Mouse (Mus musculus): ENCODE results near the gene Lrrc74a. TPM values are rescaled to one million over a fixed set of nuclear protein-coding genes. Genes with fewer than 3 reads are reported as not detected.
A peak's percentile ranks its signal among the peaks of the same experiment; 100 is the strongest.

Lrrc74a gene
- not detected in 2 replicates for polyA plus RNA-seq (2015; fragmentation: Nextera tagmentation; extraction: Ambion mirVana)

DNA sequence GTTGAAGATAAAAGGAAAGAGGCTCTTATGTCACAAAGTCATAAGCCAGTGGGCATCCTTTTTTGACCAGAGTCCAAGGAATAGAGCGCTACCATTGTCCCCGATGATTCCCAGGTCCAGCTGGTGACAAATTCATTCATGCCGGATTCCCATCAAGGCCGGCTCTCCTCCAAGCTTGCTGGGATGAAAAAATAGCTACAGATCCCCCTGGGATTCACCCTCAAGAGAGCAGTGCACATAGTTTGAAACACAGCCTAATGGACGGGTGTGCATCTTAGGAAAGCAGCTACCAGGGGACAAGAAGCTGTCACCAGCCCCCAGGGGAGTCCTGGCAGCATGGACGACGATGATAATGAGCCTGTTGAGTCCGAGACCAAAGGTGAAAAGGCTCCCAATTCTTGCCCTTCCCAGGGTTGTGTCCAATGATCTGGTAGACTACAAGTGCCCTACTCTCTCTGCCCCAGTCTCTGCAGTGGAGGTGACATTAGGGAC, at the start of gene Lrrc74a:
Gene Lrrc74a, plus strand, starts transcription at position 51 of the 492 bp plus-strand sequence.
- Histone ChIP-seq H3K9me3 (ENCODE audit: control insufficient read depth, low read length) (no peaks in the 10 kb centered on the region), H3K36me3 (ENCODE audit: control insufficient read depth, insufficient read depth, low read length) (no peaks in the 10 kb centered on the region), H3K27me3 (replicated peaks; ENCODE audit: control insufficient read depth, insufficient read depth, low read length) (no peaks in the 10 kb centered on the region), H3K4me1 (ENCODE audit: control insufficient read depth, insufficient read depth, low read length) (no peaks in the 10 kb centered on the region), H3K9ac (ENCODE audit: low read depth, low read length) (no peak within 1 kb of the TSS), H3K4me2 (ENCODE audit: low read depth, low read length) (no peak within 1 kb of the TSS), H3K27ac (ENCODE audit: low read length) (no peak within 1 kb of the TSS), H3K4me3 (ENCODE audit: low read length) (no peak within 1 kb of the TSS)
- 84% methylated on average over 8 of the region's 8 CpGs for whole genome bisulfite sequencing
- ATAC-seq: no peak

DNA sequence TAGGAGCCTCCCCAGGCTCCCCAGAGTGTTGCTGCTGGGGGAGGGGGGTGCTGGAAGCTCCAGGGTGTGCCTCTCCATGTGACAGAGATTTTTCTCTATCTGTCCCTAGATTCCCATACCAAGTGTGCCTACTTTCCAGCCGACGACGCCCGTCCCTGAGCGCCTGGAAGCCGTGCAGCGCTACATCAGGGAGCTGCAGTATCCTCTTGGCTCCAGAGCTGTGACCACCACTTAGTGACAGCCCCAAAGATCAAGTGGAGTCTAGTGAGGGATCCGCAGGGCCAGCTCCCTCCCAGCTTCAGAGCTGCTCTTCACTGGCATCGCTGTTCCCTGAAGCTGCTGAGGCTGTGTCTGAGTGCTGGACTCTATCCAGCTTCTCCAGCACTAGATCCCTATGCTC, 48.9 kb upstream of the Lrrc74a start:
- no peaks in the 10 kb centered on the region for H3K9me3 ChIP-seq (ENCODE audit: control insufficient read depth, low read length)
- H3K4me2 ChIP-seq (ENCODE audit: low read depth, low read length): no peak overlapping the region

DNA sequence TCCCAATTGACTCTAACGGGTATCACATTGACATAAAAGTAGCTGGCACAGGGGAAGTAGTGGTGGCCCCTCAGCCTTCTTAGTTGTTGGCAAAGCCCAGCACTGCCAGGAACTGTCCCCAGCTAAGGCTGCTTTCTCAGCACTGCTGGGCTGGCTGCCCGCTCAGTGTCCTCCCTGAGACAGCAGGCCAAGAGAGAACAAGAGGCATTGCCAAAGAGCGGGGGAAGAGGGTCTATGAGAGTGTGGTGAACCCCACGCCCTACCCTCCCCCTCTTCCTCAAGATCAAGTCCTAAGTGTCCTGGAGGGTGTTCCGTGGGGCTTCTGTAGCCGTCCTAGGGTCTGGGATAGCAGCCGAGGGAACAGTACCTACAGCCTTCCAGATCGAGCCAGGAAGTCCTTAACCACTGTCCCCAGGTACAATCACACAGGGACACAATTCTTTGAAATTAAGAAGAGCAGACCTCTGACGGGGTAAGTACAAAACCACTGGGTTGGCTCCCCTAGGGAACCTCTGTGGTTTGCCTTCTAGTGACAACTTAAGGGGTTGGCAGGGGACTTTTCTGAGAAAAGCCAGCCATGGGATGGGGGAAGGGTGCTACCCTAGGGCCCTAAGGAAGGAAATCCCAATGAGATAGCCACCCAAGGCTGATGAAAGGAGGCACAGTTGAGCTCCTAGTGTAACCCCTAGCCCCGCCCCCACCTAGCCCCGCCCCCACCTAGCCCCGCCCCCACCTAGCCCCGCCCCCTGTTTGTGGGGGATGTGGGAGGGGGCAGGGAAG, 47.4 kb upstream of the Lrrc74a start:
- H3K4me2 ChIP-seq (ENCODE audit: low read depth, low read length): no peak overlapping the region
- no peaks in the 10 kb centered on the region for H3K36me3 ChIP-seq (ENCODE audit: control insufficient read depth, insufficient read depth, low read length)
- H3K27me3 ChIP-seq (replicated peaks; ENCODE audit: control insufficient read depth, insufficient read depth, low read length): no peaks in the 10 kb centered on the region
- H3K9ac ChIP-seq (ENCODE audit: low read depth, low read length): no peak overlapping the region
- WGBS: 82% methylated on average over 9 of the region's 13 CpGs
- no peak overlapping the region for H3K4me3 ChIP-seq (ENCODE audit: low read length)
- H3K27ac ChIP-seq (ENCODE audit: low read length): peak overlapping the region; percentile 24; the same call in 1 of the 2 replicates
- H3K9me3 ChIP-seq (ENCODE audit: control insufficient read depth, low read length): no peaks in the 10 kb centered on the region
- no peak for ATAC-seq
- no peaks in the 10 kb centered on the region for H3K4me1 ChIP-seq (ENCODE audit: control insufficient read depth, insufficient read depth, low read length)

More for the DNA sequence above, 48.9 kb upstream of the Lrrc74a start:
- no peak for ATAC-seq
- H3K4me3 ChIP-seq (ENCODE audit: low read length): no peak overlapping the region
- H3K27ac ChIP-seq (ENCODE audit: low read length): no peak overlapping the region
- no peak overlapping the region for H3K9ac ChIP-seq (ENCODE audit: low read depth, low read length)
- H3K4me1 ChIP-seq (ENCODE audit: control insufficient read depth, insufficient read depth, low read length): peaks cover 1% of the 10 kb centered on the region; the same call in 1 of the 2 replicates
- H3K36me3 ChIP-seq (ENCODE audit: control insufficient read depth, insufficient read depth, low read length): no peaks in the 10 kb centered on the region
- no peaks in the 10 kb centered on the region for H3K27me3 ChIP-seq (replicated peaks; ENCODE audit: control insufficient read depth, insufficient read depth, low read length)
- 77% methylated on average over 9 of the region's 9 CpGs for WGBS

DNA sequence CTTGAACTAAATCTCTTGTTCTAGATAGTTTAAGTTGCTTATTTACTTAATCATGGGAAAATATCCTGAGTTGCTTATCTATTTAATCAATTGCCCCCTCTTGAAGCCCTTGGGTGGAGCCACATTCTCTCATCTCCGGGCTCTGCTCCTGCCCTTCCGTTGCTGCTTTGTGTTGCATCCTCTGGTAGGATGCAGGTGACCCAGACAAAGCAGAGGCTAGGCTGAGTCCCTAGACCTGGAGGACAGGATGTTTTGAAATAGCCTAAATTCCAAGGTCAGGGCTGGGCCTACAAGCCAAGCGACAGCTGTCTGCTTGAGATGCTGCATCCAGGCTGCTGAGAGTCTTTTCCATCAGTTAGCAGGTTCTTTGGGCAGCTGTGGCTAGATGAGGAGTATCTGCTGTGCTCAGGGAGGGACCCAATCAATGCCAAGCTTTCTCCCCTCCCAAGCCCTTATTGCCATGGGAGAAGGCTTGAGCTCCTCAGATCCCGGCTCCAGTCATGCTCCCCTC, 46.7 kb upstream of the Lrrc74a start:
- WGBS: 71% methylated on average over 4 of the region's 4 CpGs
- no peaks in the 10 kb centered on the region for H3K9me3 ChIP-seq (ENCODE audit: control insufficient read depth, low read length)
- H3K27me3 ChIP-seq (replicated peaks; ENCODE audit: control insufficient read depth, insufficient read depth, low read length): no peaks in the 10 kb centered on the region
- H3K27ac ChIP-seq (ENCODE audit: low read length): peak overlapping the region; percentile 31
- no peak for ATAC-seq
- no peak overlapping the region for H3K4me3 ChIP-seq (ENCODE audit: low read length)
- H3K36me3 ChIP-seq (ENCODE audit: control insufficient read depth, insufficient read depth, low read length): no peaks in the 10 kb centered on the region
- no peaks in the 10 kb centered on the region for H3K4me1 ChIP-seq (ENCODE audit: control insufficient read depth, insufficient read depth, low read length)
- no peak overlapping the region for H3K4me2 ChIP-seq (ENCODE audit: low read depth, low read length)
- H3K9ac ChIP-seq (ENCODE audit: low read depth, low read length): no peak overlapping the region

DNA sequence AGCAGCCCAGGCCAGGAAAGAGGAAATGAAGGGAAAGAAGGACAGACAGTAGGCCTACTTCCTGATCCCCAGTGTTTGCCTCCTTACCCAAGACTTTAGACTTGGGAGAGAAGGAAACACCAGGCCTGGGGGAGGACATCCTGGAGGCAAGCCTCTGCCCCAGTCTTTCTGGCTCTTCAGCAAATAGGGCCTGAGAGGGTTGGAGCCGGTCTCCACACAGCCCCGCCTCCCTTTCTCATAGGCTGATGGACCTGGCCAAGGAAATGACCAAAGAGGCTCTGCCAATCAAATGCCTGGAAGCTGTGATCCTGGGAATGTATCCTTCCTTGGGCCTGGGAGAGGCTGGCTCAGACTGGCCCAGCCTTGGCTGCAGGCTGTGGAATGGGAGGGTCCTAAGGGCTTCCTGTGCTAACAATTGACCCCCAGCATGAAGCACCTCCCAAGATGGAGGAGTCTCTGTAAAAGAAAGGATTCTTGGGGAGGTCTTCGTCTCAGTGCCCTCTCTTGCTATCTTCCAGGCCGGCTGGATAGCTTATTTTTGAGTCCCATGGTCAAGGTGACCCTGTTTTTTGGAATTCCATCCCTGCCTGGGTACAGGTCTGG, 46.1 kb upstream of the Lrrc74a start:
- H3K36me3 ChIP-seq (ENCODE audit: control insufficient read depth, insufficient read depth, low read length): no peaks in the 10 kb centered on the region
- no peaks in the 10 kb centered on the region for H3K9me3 ChIP-seq (ENCODE audit: control insufficient read depth, low read length)
- no peak overlapping the region for H3K9ac ChIP-seq (ENCODE audit: low read depth, low read length)
- H3K4me2 ChIP-seq (ENCODE audit: low read depth, low read length): no peak overlapping the region
- no peaks in the 10 kb centered on the region for H3K27me3 ChIP-seq (replicated peaks; ENCODE audit: control insufficient read depth, insufficient read depth, low read length)
- WGBS: 82% methylated on average over 4 of the region's 4 CpGs
- no peaks in the 10 kb centered on the region for H3K4me1 ChIP-seq (ENCODE audit: control insufficient read depth, insufficient read depth, low read length)
- no peak overlapping the region for H3K4me3 ChIP-seq (ENCODE audit: low read length)
- ATAC-seq: peak; percentile 60
- peak overlapping the region; percentile 31 for H3K27ac ChIP-seq (ENCODE audit: low read length)

- no peaks in the 10 kb centered on the region for H3K36me3 ChIP-seq (ENCODE audit: control insufficient read depth, insufficient read depth, low read length)
- H3K27me3 ChIP-seq (replicated peaks; ENCODE audit: control insufficient read depth, insufficient read depth, low read length): no peaks in the 10 kb centered on the region
- H3K4me3 ChIP-seq (ENCODE audit: low read length): no peak overlapping the region
- 95% methylated on average over 27 of the region's 27 CpGs for WGBS
- H3K27ac ChIP-seq (ENCODE audit: low read length): no peak overlapping the region
- no peak for ATAC-seq
- no peaks in the 10 kb centered on the region for H3K4me1 ChIP-seq (ENCODE audit: control insufficient read depth, insufficient read depth, low read length)
- no peak overlapping the region for H3K9ac ChIP-seq (ENCODE audit: low read depth, low read length)
- no peaks in the 10 kb centered on the region for H3K9me3 ChIP-seq (ENCODE audit: control insufficient read depth, low read length)
- no peak overlapping the region for H3K4me2 ChIP-seq (ENCODE audit: low read depth, low read length)
These were observed 45.3 kb upstream of the Lrrc74a start for GRCm38 (mm10) chr12:86688917-86689316.

DNA sequence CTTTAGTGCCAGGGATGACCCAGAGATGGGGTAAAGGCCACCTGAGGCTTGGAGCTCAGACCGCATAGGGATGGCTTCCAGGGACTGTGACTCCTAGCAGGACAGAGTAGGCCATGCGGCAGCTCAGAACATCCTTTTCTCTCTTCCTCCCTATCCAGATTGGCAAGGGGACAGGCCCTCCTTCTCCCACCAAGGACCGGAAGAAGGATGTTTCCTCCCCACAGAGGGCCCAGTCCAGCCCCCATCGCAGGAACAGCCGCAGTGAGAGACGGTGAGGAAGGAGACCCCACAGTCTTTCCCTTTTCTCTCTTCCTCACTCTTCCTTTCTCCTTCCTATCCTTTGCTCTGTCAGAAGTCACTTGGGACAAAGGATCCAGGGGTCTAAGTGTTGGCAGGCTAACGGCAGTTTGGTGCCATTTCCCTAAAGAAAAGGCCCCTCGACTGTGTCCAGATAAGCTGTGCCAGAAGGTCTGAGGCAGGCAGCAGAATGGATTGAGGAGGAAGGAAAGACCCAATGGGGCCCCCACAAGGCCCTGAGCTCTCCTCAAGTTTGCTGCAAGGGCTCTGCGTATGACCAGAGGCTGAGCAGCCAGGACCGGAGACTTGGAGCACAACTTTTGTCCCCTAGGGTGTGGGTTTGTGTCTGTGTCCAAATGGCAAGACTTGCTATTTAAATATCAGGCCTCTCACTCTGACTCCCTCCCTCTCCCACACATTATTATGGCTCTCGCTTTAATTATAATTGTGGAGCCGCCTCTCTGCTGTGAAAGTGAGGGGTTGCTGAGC, 43.3 kb upstream of the Lrrc74a start:
- Histone ChIP-seq H3K9me3 (ENCODE audit: control insufficient read depth, low read length) (no peaks in the 10 kb centered on the region), H3K27ac (ENCODE audit: low read length) (no peak overlapping the region; the same call in 1 of the 2 replicates), H3K4me1 (ENCODE audit: control insufficient read depth, insufficient read depth, low read length) (no peaks in the 10 kb centered on the region), H3K9ac (ENCODE audit: low read depth, low read length) (no peak overlapping the region), H3K27me3 (replicated peaks; ENCODE audit: control insufficient read depth, insufficient read depth, low read length) (no peaks in the 10 kb centered on the region), H3K36me3 (ENCODE audit: control insufficient read depth, insufficient read depth, low read length) (no peaks in the 10 kb centered on the region), H3K4me2 (ENCODE audit: low read depth, low read length) (no peak overlapping the region), H3K4me3 (ENCODE audit: low read length) (no peak overlapping the region)
- no peak for ATAC-seq
- WGBS: 78% methylated on average over 12 of the region's 12 CpGs

GRCm38 (mm10) chr12:86692471-86693356, 41.5 kb upstream of the Lrrc74a start:
- Histone ChIP-seq H3K9me3 (ENCODE audit: control insufficient read depth, low read length) (no peaks in the 10 kb centered on the region), H3K27ac (ENCODE audit: low read length) (no peak overlapping the region), H3K4me3 (ENCODE audit: low read length) (no peak overlapping the region), H3K36me3 (ENCODE audit: control insufficient read depth, insufficient read depth, low read length) (no peaks in the 10 kb centered on the region), H3K4me1 (ENCODE audit: control insufficient read depth, insufficient read depth, low read length) (no peaks in the 10 kb centered on the region), H3K9ac (ENCODE audit: low read depth, low read length) (no peak overlapping the region), H3K27me3 (replicated peaks; ENCODE audit: control insufficient read depth, insufficient read depth, low read length) (no peaks in the 10 kb centered on the region), H3K4me2 (ENCODE audit: low read depth, low read length) (no peak overlapping the region)
- no peak for ATAC-seq
- 56% methylated on average over 5 of the region's 5 CpGs for WGBS

Measured in intestine, embryonic 16.5 days (tissue).